Mouse (Mus musculus) layer of hippocampus, adult 11-12 months (tissue): Measurements from ENCODE around the gene Olfr1411.
A peak's percentile ranks its signal among the peaks of the same experiment; 100 is the strongest.

Experiments
- DNase-seq: peaks from one replicate; pipeline ENCODE4 v3.0.0; 2022; ENCODE audit warnings: low spot score

Olfr1411 gene

DNA sequence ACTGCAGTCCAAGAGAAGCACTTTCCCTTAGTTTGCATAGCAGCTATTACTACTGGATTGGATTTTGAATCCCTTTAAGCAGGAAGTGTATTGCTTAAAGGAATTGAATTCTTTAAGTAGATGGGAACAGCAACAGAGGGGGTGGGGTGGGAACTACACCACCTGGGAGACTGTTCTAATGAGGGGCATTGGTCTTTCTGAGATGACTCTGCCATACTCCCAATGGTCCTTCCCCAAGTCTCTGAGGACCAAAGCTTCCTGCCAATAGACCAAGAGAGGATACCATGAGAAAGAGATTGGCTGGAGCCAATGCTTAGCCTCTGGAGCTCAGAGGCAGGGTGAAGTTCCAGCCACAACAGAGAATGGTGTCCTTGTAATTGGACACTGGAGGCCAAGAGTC, at the start of gene Olfr1411:
TSS of gene Olfr1411 (plus strand) at position 301 of the 400 bp plus-strand sequence.
- DNase-seq: no peak

- no peak for DNase-seq
Observed at GRCm38 (mm10) chr1:92545929-92546328, 48.3 kb upstream of the Olfr1411 start.

DNA sequence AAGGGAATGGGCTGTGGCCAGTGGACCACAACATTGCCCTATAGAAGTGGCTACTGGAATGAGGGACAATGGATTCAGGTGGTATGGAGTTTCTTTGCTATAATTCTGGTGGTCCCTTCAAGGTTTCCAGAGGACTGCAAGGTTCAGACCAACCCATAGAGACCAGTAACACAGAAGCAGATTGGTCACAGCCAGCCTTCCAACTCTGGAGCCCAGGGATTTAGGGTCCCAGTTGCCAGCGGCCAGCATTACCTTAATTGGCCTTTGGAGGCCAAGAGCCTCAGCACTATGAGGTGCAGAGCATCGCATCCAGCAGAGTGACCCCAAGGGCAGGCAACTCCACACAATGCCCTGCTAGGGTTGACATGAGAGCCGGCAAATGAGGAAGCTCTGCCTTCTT, 23.2 kb upstream of the Olfr1411 start, which contains the start of gene Olfr1413:
TSS of gene Olfr1413 (plus strand) at position 301 of the 400 bp plus-strand sequence.
- DNase-seq: no peak

- DNase-seq: no peak
Observed at GRCm38 (mm10) chr1:92585479-92585878, 8.7 kb upstream of the Olfr1411 start, which contains the start of gene Olfr1412. Olfr1412 (plus strand) TSS chr1:92585779.

DNA sequence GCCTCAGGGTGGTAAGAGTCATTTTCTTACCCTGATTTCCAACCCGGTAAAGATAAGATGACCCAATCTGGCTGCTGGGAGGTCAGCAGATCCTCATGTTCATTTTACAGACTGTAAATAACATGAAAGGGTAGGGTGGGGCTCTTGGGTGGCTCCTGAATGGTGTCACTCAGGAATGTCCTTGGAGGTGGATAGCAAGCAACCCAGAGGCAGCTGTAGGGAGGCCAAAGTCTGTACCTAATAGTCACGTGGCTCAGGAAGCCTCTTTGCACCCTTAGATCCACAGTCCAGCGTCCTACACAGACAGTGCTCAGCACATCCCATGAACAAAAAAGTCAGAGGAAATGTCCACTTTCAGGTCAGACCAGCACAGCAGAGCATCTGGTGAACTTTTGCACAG, 1.8 kb downstream of the Olfr1411 start:
- DNase-seq: no peak

GRCm38 (mm10) chr1:92605482-92605881, 11.3 kb downstream of the Olfr1411 start, which contains the start of gene Olfr1410:
Olfr1410 (plus strand) TSS chr1:92605782.
- no peak for DNase-seq

GRCm38 (mm10) chr1:92607711-92608110, 13.5 kb downstream of the Olfr1411 start:
- no peak for DNase-seq

GRCm38 (mm10) chr1:92611008-92611407, 16.8 kb downstream of the Olfr1411 start:
- peak; percentile 58 for DNase-seq

GRCm38 (mm10) chr1:92613175-92613574, 19.0 kb downstream of the Olfr1411 start:
- DNase-seq: no peak

GRCm38 (mm10) chr1:92614516-92614915, 20.3 kb downstream of the Olfr1411 start:
- DNase-seq: peak; percentile 39

GRCm38 (mm10) chr1:92616046-92616445, 21.8 kb downstream of the Olfr1411 start:
- no peak for DNase-seq

DNA sequence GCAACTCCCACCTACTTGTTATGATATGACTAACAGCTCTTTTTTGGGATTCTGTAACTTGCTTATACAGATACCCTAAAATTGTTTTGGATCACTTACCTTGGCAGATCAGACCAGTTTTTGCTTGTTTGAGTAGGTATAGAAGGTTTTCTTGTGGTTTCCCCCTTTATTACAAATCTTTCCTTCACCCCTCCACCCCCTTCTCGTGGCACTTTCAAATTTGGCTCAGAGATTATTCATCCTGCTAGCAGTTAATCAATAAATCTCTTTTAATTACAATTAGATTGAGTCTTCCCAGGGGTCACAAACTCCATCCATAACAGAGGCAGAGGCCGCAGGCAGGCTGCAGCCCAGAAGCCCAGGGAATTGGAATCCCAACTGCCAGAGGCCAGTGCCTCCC, 23.3 kb downstream of the Olfr1411 start, which contains the start of gene Olfr12:
TSS of gene Olfr12 (plus strand) at position 301 of the 400 bp plus-strand sequence.
- no peak for DNase-seq

- DNase-seq: no peak
Observed at GRCm38 (mm10) chr1:92618360-92618759, 24.1 kb downstream of the Olfr1411 start.

DNA sequence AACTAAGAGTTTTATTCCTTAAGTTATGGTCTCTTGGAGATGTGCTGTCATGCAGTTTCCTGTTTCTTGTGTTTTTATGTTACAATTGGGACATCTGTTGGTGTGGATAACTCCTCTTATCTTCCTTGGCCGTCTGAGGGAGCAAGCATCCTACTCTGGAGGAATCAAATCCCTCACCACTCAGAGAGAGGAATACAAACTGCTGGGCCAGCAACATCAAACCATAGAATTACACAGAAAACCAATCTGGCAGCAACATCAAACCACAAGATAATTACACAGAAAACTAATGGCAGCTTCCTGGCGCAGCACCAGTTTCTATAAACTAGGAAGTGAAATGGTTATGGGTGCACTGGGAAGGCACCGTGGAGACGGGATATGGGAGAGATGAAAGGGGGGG, 34.0 kb downstream of the Olfr1411 start:
- no peak for DNase-seq

DNA sequence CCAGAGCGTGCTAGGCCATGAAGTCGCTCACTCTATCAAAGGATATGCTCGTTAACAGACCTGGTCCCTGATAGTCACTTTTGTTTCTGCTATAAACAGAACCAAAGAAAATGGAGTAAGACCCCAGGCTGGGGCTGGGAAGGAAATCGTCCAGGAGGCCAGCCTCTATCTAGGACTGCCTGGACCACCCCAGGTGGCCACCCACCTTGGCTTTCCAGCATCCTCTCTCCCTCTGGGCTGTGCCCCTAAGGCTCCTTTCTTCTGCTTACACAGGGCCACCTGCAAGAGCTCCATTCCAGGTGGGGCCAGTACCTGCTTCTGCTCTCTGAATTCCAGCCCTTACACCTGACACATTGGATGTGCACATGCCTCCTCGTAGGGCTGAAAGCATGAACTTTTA, 38.0 kb downstream of the Olfr1411 start:
- DNase-seq: no peak

DNA sequence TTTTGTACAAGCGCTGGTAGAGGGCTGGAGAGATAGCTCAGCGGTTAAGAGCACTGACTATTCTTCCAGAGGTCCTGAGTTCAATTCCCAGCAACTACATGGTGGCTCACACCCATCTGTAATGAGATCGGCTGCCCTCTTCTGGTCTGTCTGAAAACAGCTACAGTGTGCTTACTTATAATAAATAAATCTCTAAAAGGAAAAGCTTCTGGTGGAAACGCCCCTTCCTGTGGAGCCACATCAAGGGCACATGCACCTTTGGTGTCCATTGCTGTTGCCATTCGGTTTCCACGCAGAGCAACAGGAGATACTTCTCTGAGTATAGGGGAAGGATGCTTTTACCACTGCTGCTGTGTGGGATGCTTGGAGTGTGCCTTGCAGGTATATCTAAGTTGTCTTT, 38.7 kb downstream of the Olfr1411 start:
- no peak for DNase-seq

DNA sequence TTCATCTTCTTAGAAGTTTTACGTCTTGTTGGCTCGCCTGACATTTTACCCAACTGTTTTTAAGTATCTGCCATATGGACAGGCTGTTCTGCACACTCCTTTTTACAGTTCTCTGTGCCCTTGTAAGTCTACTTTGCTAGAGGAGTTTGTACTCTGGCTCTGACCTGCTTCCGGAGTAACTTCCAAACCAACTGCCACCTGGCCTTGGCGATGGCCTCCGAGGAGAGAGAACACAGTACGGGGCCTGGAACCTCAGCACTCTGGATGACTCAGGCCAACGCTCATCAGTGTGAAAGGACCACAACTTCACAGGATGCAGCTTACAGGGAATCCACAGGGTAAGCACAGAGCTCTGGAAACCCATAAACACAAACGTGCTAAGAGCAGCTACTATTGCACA, 39.5 kb downstream of the Olfr1411 start:
- DNase-seq: no peak

DNA sequence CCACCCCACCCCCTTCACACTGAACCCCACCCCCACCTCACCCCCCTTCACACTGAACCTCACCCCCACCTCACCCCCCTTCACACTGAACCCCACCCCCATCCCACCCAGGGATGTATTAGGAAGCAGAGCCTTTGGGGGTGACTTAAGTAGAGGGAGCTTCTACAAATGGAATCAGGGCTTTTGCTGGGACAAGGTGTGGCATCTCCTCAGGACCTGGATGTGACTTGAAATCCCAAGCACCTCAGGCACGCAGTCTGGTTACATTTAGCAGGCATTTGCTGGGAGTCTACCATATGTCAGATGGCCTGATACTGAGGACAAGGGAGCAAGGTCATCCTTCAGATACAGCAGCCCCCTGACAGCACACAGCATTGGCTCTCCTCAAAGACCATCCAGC, 40.4 kb downstream of the Olfr1411 start:
- no peak for DNase-seq

DNA sequence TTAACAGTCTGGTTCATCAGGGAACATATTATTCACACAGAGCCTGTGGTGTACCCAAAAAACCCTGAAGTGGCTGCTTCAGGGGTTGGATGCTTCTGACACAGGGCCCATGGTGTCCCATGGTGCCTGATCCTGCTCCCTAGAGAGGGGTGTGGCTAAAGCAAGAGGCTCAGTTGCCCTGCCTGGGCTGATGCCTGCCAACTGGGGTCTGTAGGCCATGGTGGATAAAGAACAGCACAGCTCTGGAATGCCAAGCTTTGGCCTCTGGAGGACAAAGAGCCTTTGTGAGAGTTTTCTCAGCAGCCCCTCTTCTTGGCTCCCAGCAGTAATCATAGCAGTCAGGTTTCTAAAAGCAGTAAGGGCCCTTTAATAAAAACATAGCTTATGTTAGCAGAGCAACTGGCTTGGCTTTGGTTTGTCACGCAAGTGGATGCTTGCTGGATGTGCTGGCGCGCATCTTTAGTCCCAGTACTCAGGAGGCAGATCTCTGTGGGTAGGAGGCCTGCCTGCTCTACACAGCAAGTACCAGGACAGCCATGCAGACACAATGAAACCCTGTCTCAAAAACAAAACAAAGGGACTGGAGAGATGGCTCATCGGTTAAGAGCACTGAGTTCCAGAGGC, 40.9 kb downstream of the Olfr1411 start:
- peak; percentile 38 for DNase-seq

DNA sequence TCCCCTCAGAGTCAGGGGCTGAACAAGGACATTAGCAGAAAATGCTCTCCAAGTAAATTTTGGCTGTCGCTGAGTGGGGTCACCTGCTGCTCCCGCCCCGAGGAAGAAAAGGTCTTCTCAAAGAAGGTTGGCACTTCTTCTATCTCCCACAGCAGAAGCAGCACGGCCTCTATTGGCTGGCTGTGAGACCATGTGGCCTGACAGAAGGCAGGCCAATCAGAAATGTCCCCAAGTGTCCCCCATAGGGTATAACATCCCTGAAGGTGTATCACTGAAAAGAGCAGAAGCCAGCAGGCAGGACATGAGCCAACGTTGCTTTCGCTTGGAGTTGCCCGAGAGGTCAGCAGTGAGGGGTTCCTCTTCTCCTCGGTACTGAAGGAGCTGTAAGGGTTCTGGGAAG, 41.8 kb downstream of the Olfr1411 start:
- no peak for DNase-seq

DNA sequence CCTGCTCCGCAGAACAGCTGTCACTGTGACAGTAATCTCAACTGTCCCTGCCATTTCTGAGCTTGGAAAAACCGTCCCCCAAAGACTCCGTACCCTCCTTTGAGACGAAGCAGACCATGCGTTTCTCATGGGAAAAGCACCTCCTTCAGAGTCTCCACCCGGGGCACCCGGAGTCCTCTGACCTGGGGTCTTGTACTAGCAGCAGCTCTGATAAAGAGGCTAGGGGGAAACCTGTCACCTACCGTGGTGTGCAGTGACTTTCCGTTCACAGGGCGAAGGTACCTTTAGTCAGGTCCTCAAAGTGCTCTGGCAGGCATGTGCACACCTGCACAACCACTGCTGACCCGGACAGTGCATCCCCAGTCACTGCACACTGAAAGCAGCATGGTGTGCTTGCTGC, 42.5 kb downstream of the Olfr1411 start:
- DNase-seq: no peak

- DNase-seq: no peak
Observed at GRCm38 (mm10) chr1:92637501-92638172, 43.4 kb downstream of the Olfr1411 start.

DNA sequence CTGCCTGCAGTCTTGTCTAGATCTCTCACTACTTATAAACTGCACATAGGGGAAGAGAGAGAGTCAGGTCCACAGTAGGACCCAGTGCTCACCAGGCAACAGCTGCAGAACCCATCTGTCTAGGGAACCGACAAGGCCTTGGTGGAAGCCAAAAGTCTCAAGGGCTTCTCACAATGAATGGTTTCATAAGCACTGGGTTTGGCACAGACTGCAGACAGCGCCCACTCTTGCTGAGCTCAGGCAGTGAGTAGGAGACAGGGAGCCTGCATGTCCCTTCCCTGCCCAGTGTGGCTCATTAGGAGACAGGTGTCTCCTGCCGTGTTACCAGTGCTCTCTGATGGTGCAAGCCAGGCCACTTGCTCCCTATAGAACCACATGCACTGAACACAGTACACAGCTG, 44.0 kb downstream of the Olfr1411 start:
- peak; percentile 79 for DNase-seq

DNA sequence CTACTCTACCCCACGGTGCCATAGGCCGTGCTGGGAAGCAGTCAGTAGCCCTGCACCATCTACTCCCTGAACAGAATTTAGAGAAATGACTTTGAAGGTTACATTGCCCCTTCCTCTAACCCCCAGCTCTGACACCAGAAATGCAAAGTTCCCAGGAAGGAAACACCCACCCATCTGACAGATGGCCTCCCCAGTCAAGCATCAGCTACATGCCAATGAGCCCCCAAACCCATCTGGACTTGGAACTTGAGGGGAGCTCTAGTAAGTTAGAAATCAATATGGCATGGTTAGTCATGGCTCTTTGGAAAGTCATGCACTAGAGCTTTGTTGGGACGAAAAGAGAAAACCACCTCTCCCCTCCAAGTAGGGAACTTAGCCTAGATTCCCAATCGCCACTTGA, 44.5 kb downstream of the Olfr1411 start:
- DNase-seq: peak; percentile 45
